Mouse (Mus musculus): ENCODE results near the gene Klhdc7b. TPM values are rescaled to one million over a fixed set of nuclear protein-coding genes. Genes with fewer than 3 reads are reported as not detected.

Gene Klhdc7b
- polyA plus RNA-seq, 1 experiment from 2014 or later, result not detected

- Histone ChIP-seq H3K4me1 (replicated peaks) (peaks cover 22% of the 10 kb centered on the region), H3K36me3 (peaks cover 16% of the 10 kb centered on the region), H3K27ac (no peak overlapping the region), H3K27me3 (ENCODE audit: insufficient read depth, poor library complexity, severe bottlenecking) (no peaks in the 10 kb centered on the region), H3K4me3 (no peak overlapping the region), H3K9me3 (no peaks in the 10 kb centered on the region)
- WGBS, result 89% methylated on average over 6 of the region's 6 CpGs
- DNase-seq (ENCODE audit: low spot score), result no peak
These were observed 47.1 kb downstream of the Klhdc7b start for GRCm38 (mm10) chr15:89431806-89432205.

GRCm38 (mm10) chr15:89432946-89433345 lies 48.2 kb downstream of the Klhdc7b start:
- H3K4me3 ChIP-seq, result no peak overlapping the region
- no peak overlapping the region for H3K27ac ChIP-seq
- peaks cover 4% of the 10 kb centered on the region; the same call in 1 of the 2 replicates for H3K36me3 ChIP-seq
- H3K9me3 ChIP-seq, result no peaks in the 10 kb centered on the region
- DNase-seq (ENCODE audit: low spot score), result no peak
- no peaks in the 10 kb centered on the region for H3K27me3 ChIP-seq (ENCODE audit: insufficient read depth, poor library complexity, severe bottlenecking)
- 80% methylated on average over 4 of the region's 4 CpGs for WGBS
- H3K4me1 ChIP-seq (replicated peaks), result peaks cover 22% of the 10 kb centered on the region

GRCm38 (mm10) chr15:89434136-89434535 lies 49.4 kb downstream of the Klhdc7b start:
- H3K4me1 ChIP-seq (replicated peaks), result peaks cover 11% of the 10 kb centered on the region
- no peak overlapping the region for H3K27ac ChIP-seq
- H3K36me3 ChIP-seq, result no peaks in the 10 kb centered on the region
- H3K27me3 ChIP-seq (ENCODE audit: insufficient read depth, poor library complexity, severe bottlenecking), result no peaks in the 10 kb centered on the region
- no peak for DNase-seq (ENCODE audit: low spot score)
- no peaks in the 10 kb centered on the region for H3K9me3 ChIP-seq
- 78% methylated on average over 3 of the region's 3 CpGs for WGBS
- H3K4me3 ChIP-seq, result no peak overlapping the region

GRCm38 (mm10) chr15:89435878-89436277 lies 51.2 kb downstream of the Klhdc7b start:
- no peak overlapping the region for H3K27ac ChIP-seq
- no peak overlapping the region for H3K4me3 ChIP-seq
- H3K4me1 ChIP-seq (replicated peaks), result 0 out of 2 replicates have a peak, but pooled peaks cover 4% of the 10 kb centered on the region
- no peaks in the 10 kb centered on the region for H3K36me3 ChIP-seq
- H3K27me3 ChIP-seq (ENCODE audit: insufficient read depth, poor library complexity, severe bottlenecking), result no peaks in the 10 kb centered on the region
- H3K9me3 ChIP-seq, result no peaks in the 10 kb centered on the region
- DNase-seq (ENCODE audit: low spot score), result no peak
- WGBS, result 86% methylated on average over 5 of the region's 5 CpGs

Other genes starting within 250 kb of the Klhdc7b start
- 23.7 and 28.5 TPM in 2 replicates for gene Mapk12, start 244.2 kb upstream of the Klhdc7b start, polyA plus RNA-seq (2016; fragmentation: Nextera tagmentation; extraction: Ambion mirVana)
- 34.9 and 46.6 TPM in 2 replicates for gene Mapk11, start 235.3 kb upstream of the Klhdc7b start, polyA plus RNA-seq (2016; fragmentation: Nextera tagmentation; extraction: Ambion mirVana)
- 133 and 155 TPM in 2 replicates for gene Plxnb2, start 204.1 kb upstream of the Klhdc7b start, polyA plus RNA-seq (2016; fragmentation: Nextera tagmentation; extraction: Ambion mirVana)
- 29.7 and 40.1 TPM in 2 replicates for gene Dennd6b, start 188.4 kb upstream of the Klhdc7b start, polyA plus RNA-seq (2016; fragmentation: Nextera tagmentation; extraction: Ambion mirVana)
- 27.2 and 45.7 TPM in 2 replicates for gene Ppp6r2, start 173.4 kb upstream of the Klhdc7b start, polyA plus RNA-seq (2016; fragmentation: Nextera tagmentation; extraction: Ambion mirVana)
- gene Sbf1, start 69.6 kb upstream of the Klhdc7b start, polyA plus RNA-seq (2016; fragmentation: Nextera tagmentation; extraction: Ambion mirVana), result 92.5 and 103 TPM in 2 replicates
- 0.25 and 0.27 TPM in 2 replicates for gene Adm2, start 62.2 kb upstream of the Klhdc7b start, polyA plus RNA-seq (2016; fragmentation: Nextera tagmentation; extraction: Ambion mirVana)
- not detected in 2 replicates for gene Miox, start 50.5 kb upstream of the Klhdc7b start, polyA plus RNA-seq (2016; fragmentation: Nextera tagmentation; extraction: Ambion mirVana)
- gene Lmf2, start 29.3 kb upstream of the Klhdc7b start, polyA plus RNA-seq (2016; fragmentation: Nextera tagmentation; extraction: Ambion mirVana), result 49.2 and 52.0 TPM in 2 replicates
- gene Ncaph2, start 29.2 kb upstream of the Klhdc7b start, polyA plus RNA-seq (2016; fragmentation: Nextera tagmentation; extraction: Ambion mirVana), result 187 and 194 TPM in 2 replicates
- 6.9 and 8.3 TPM in 2 replicates for gene Sco2, start 11.1 kb upstream of the Klhdc7b start, polyA plus RNA-seq (2016; fragmentation: Nextera tagmentation; extraction: Ambion mirVana)
- 1.3 and 2.1 TPM in 2 replicates for gene Tymp, start 7.9 kb upstream of the Klhdc7b start, polyA plus RNA-seq (2016; fragmentation: Nextera tagmentation; extraction: Ambion mirVana)
- 0.96 and 3.3 TPM in 2 replicates for gene Odf3b, start 5.6 kb upstream of the Klhdc7b start, polyA plus RNA-seq (2016; fragmentation: Nextera tagmentation; extraction: Ambion mirVana)
- not detected in 2 replicates for gene Syce3, start 25.6 kb downstream of the Klhdc7b start, polyA plus RNA-seq (2016; fragmentation: Nextera tagmentation; extraction: Ambion mirVana)
- gene Cpt1b, start 40.9 kb downstream of the Klhdc7b start, polyA plus RNA-seq (2016; fragmentation: Nextera tagmentation; extraction: Ambion mirVana), result 0.82 and 1.5 TPM in 2 replicates
- gene C730034F03Rik, start 44.7 kb downstream of the Klhdc7b start, polyA plus RNA-seq (2016; fragmentation: Nextera tagmentation; extraction: Ambion mirVana), result 3.8 and 6.5 TPM in 2 replicates
- not detected in 2 replicates for gene Gm44502, start 44.8 kb downstream of the Klhdc7b start, polyA plus RNA-seq (2016; fragmentation: Nextera tagmentation; extraction: Ambion mirVana)
- 50.9 and 64.1 TPM in 2 replicates for gene Chkb, start 45.0 kb downstream of the Klhdc7b start, polyA plus RNA-seq (2016; fragmentation: Nextera tagmentation; extraction: Ambion mirVana)
- gene Mapk8ip2, start 69.0 kb downstream of the Klhdc7b start, polyA plus RNA-seq (2016; fragmentation: Nextera tagmentation; extraction: Ambion mirVana), result 22.2 and 40.3 TPM in 2 replicates
- 14.3 and 14.8 TPM in 2 replicates for gene Arsa, start 92.5 kb downstream of the Klhdc7b start, polyA plus RNA-seq (2016; fragmentation: Nextera tagmentation; extraction: Ambion mirVana)
- gene Shank3, start 114.7 kb downstream of the Klhdc7b start, polyA plus RNA-seq (2016; fragmentation: Nextera tagmentation; extraction: Ambion mirVana), result 2.8 and 3.5 TPM in 2 replicates
- gene Acr, start 183.4 kb downstream of the Klhdc7b start, polyA plus RNA-seq (2016; fragmentation: Nextera tagmentation; extraction: Ambion mirVana), result 0.19 and 0.38 TPM in 2 replicates
- 76.7 and 88.1 TPM in 2 replicates for gene Rabl2, start 207.0 kb downstream of the Klhdc7b start, polyA plus RNA-seq (2016; fragmentation: Nextera tagmentation; extraction: Ambion mirVana)

Measured in hindbrain, embryonic 10.5 days (tissue).